Mouse (Mus musculus): ENCODE measurements around the gene Gm49369.

The Gm49369 gene

GRCm38 (mm10) chr7:142398052-142398451 is 15.6 kb upstream of the Gm49369 start:
- in situ Hi-C loops (cut with MboI; ENCODE audit: low pct_unique_long_range_greater_than_20kb in 1 of 2, low sequenced_read_pairs in 2 of 2, unreplicated experiment in 1 of 2), result no loop called here

- in situ Hi-C loops (cut with MboI; ENCODE audit: low pct_unique_long_range_greater_than_20kb in 1 of 2, low sequenced_read_pairs in 2 of 2, unreplicated experiment in 1 of 2), result no loop called here
These were observed 14.1 kb upstream of the Gm49369 start for GRCm38 (mm10) chr7:142396611-142397010.

- in situ Hi-C loops (cut with MboI; ENCODE audit: low pct_unique_long_range_greater_than_20kb in 1 of 2, low sequenced_read_pairs in 2 of 2, unreplicated experiment in 1 of 2), result no loop called here
These were observed 13.0 kb upstream of the Gm49369 start for GRCm38 (mm10) chr7:142395472-142395871.

GRCm38 (mm10) chr7:142394261-142395190 is 12.1 kb upstream of the Gm49369 start:
- in situ Hi-C loops (cut with MboI; ENCODE audit: low pct_unique_long_range_greater_than_20kb in 1 of 2, low sequenced_read_pairs in 2 of 2, unreplicated experiment in 1 of 2), result no loop called here

GRCm38 (mm10) chr7:142393191-142393590 is 10.7 kb upstream of the Gm49369 start:
- in situ Hi-C loops (cut with MboI; ENCODE audit: low pct_unique_long_range_greater_than_20kb in 1 of 2, low sequenced_read_pairs in 2 of 2, unreplicated experiment in 1 of 2), result no loop called here

GRCm38 (mm10) chr7:142391609-142392008 is 9.1 kb upstream of the Gm49369 start:
- in situ Hi-C loops (cut with MboI; ENCODE audit: low pct_unique_long_range_greater_than_20kb in 1 of 2, low sequenced_read_pairs in 2 of 2, unreplicated experiment in 1 of 2), result no loop called here

GRCm38 (mm10) chr7:142391108-142391507 is 8.6 kb upstream of the Gm49369 start:
- in situ Hi-C loops (cut with MboI; ENCODE audit: low pct_unique_long_range_greater_than_20kb in 1 of 2, low sequenced_read_pairs in 2 of 2, unreplicated experiment in 1 of 2), result no loop called here

- in situ Hi-C loops (cut with MboI; ENCODE audit: low pct_unique_long_range_greater_than_20kb in 1 of 2, low sequenced_read_pairs in 2 of 2, unreplicated experiment in 1 of 2), result no loop called here
These were observed 7.6 kb upstream of the Gm49369 start for GRCm38 (mm10) chr7:142389961-142390650.

GRCm38 (mm10) chr7:142388740-142389139 is 6.3 kb upstream of the Gm49369 start:
- in situ Hi-C loops (cut with MboI; ENCODE audit: low pct_unique_long_range_greater_than_20kb in 1 of 2, low sequenced_read_pairs in 2 of 2, unreplicated experiment in 1 of 2), result no loop called here

GRCm38 (mm10) chr7:142388198-142388597 is 5.7 kb upstream of the Gm49369 start:
- in situ Hi-C loops (cut with MboI; ENCODE audit: low pct_unique_long_range_greater_than_20kb in 1 of 2, low sequenced_read_pairs in 2 of 2, unreplicated experiment in 1 of 2), result no loop called here

GRCm38 (mm10) chr7:142387419-142388148 is 5.1 kb upstream of the Gm49369 start, which contains the start of gene Ctsd:
Gene Ctsd (minus strand): TSS chr7:142388038.
- in situ Hi-C loops (cut with MboI; ENCODE audit: low pct_unique_long_range_greater_than_20kb in 1 of 2, low sequenced_read_pairs in 2 of 2, unreplicated experiment in 1 of 2), result no loop called here

- in situ Hi-C loops (cut with MboI; ENCODE audit: low pct_unique_long_range_greater_than_20kb in 1 of 2, low sequenced_read_pairs in 2 of 2, unreplicated experiment in 1 of 2), result no loop called here
These were observed 4.2 kb upstream of the Gm49369 start for GRCm38 (mm10) chr7:142386621-142387201.

GRCm38 (mm10) chr7:142385742-142386403 is 3.4 kb upstream of the Gm49369 start:
- in situ Hi-C loops (cut with MboI; ENCODE audit: low pct_unique_long_range_greater_than_20kb in 1 of 2, low sequenced_read_pairs in 2 of 2, unreplicated experiment in 1 of 2), result no loop called here

- in situ Hi-C loops (cut with MboI; ENCODE audit: low pct_unique_long_range_greater_than_20kb in 1 of 2, low sequenced_read_pairs in 2 of 2, unreplicated experiment in 1 of 2), result no loop called here
These were observed 1.8 kb upstream of the Gm49369 start for GRCm38 (mm10) chr7:142384306-142384705.

GRCm38 (mm10) chr7:142381175-142381574 is 1.3 kb downstream of the Gm49369 start:
- in situ Hi-C loops (cut with MboI; ENCODE audit: low pct_unique_long_range_greater_than_20kb in 1 of 2, low sequenced_read_pairs in 2 of 2, unreplicated experiment in 1 of 2), result no loop called here

GRCm38 (mm10) chr7:142379186-142379585 is 3.3 kb downstream of the Gm49369 start:
- in situ Hi-C loops (cut with MboI; ENCODE audit: low pct_unique_long_range_greater_than_20kb in 1 of 2, low sequenced_read_pairs in 2 of 2, unreplicated experiment in 1 of 2), result no loop called here

- in situ Hi-C loops (cut with MboI; ENCODE audit: low pct_unique_long_range_greater_than_20kb in 1 of 2, low sequenced_read_pairs in 2 of 2, unreplicated experiment in 1 of 2), result no loop called here
These were observed 5.1 kb downstream of the Gm49369 start for GRCm38 (mm10) chr7:142377233-142377925.

- in situ Hi-C loops (cut with MboI; ENCODE audit: low pct_unique_long_range_greater_than_20kb in 1 of 2, low sequenced_read_pairs in 2 of 2, unreplicated experiment in 1 of 2), result no loop called here
These were observed 6.4 kb downstream of the Gm49369 start for GRCm38 (mm10) chr7:142376096-142376495.
